Mouse (Mus musculus): ENCODE results near the gene Eefsec. TPM values are rescaled to one million over a fixed set of nuclear protein-coding genes. Genes with fewer than 3 reads are reported as not detected.
A peak's percentile ranks its signal among the peaks of the same experiment; 100 is the strongest.

The Eefsec gene
- polyA plus RNA-seq, 1 experiment = 19.1 TPM

DNA sequence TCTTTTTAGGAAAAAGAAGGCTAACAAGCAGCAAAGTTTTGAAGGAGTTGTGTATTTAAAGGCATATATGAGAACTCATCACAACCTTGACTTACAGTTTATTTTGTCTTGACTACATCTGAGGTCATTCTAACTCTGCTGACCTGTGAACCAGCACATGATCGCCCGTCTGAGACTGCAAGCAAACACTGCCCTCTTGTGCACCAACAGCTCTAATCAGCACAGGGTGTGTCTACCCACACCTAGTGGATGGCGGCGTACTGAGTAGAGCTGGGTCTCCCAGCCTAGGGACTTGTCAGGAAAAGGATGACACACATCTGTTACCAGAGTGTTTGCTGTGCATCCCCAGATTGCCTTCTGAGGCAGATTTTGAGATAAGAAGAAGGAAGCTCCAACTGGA is 15.1 kb downstream of the Eefsec start:
- no peak for DNase-seq (ENCODE audit: extremely low spot score in 1 of 2, low spot score in 1 of 2)

DNA sequence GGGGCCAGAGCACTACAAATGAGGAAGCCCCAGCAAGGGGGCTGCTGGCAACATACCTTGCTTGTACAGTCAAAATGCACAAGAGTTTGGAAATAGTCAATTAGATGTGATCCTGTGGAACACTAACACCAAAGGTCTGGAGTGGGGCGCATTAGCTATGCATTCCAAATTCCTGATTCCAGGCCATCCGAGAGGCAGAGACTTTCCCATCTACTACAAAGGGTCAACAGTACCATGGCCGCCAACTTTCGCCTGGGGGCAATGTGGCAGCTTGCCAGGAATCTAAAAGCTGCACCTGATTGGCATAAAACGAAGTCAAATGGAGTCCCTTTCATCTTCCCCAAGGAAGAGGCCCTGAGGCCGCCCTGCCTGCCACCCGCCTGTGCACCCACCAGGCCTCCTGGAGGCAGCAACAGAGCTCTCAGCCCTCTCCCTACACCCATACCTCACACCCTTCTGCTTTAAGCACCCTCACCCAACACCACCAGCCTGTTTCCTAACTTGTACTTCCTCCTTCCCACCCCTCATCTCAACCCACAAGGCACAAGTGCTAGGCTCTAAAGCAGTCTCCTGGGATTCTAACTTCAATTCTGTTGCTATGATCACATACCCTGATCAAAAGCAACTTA is 30.1 kb downstream of the Eefsec start:
- DNase-seq (ENCODE audit: extremely low spot score in 1 of 2, low spot score in 1 of 2) = no peak

DNA sequence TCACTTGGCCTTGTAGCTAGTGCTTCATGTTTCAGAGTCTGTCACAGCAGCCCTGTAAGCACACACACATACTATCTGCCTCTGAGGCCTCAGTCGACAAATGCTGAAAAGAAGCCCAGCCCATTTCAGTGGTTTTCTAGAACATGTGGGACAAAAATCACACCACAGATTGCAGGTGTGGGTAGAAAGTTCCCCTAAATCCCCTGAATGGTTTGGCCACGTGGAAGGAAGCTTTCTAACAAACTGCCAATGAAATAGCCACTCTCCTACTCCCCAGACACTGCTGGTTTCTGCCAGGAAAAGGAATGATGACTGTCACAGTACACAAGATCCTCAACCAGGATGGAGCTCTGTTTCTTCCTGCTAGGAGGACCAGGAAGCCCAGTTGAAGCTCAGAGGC is 33.7 kb downstream of the Eefsec start:
- peak; percentile 8 to 40 for DNase-seq (ENCODE audit: extremely low spot score in 1 of 2, low spot score in 1 of 2)

DNA sequence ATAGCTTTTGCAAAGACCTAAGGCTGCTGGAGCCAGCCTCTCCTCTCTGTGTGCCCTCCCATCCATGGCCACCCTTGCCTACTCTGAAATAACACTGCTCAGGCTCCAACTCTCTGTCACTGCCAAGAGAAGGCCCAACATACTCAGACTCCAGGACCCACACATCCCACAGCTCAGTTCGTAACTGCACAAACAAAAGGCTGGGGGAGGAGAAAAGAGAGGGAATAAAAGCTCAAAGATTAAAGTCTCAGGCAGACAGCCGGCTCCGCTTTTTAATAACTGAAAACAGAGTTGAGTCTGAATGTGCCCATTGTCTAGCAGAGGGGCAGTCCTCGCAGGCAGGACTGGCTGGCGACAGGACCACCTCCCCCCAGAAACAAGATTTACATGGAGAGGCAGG is 36.8 kb downstream of the Eefsec start:
- no peak for DNase-seq (ENCODE audit: extremely low spot score in 1 of 2, low spot score in 1 of 2)

DNA sequence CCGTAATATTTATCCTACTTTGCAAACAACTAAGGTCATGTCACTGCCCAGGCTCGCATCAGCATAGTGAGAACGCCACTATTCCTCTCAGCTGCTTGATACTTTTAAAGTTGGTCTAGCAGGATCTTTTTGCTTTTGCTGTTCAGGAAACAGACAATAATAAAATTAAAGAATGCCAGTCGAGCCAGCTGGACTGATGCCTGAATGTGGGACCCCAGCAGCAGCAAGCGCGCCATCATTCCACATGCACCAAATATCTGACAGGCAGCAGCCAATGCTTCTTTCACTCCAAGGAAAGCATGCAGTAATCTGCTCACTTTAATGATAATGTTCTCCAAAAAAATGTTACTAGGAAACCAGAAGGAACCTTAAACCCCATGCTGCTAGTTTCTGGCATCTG is 45.9 kb downstream of the Eefsec start:
- DNase-seq (ENCODE audit: extremely low spot score in 1 of 2, low spot score in 1 of 2) = no peak

DNA sequence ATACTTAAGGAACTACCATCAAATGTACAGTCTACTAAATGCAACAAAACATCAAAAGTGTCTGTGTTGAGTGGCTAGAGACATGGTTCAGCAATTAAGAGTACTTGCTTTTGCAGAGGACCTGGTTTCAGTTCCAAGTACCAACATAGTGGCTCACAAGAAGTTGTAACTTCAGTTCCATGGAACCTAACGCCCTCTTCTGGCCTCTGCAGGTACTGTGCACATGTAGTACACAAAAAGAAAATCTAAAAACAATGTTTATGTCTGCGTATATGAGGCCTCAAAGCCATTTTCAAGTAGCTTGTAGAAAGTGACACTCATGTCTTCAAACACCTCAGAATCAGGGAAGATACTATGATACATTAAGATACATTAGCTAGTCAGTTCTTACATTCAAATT is 48.4 kb downstream of the Eefsec start:
- no peak for DNase-seq (ENCODE audit: extremely low spot score in 1 of 2, low spot score in 1 of 2)

DNA sequence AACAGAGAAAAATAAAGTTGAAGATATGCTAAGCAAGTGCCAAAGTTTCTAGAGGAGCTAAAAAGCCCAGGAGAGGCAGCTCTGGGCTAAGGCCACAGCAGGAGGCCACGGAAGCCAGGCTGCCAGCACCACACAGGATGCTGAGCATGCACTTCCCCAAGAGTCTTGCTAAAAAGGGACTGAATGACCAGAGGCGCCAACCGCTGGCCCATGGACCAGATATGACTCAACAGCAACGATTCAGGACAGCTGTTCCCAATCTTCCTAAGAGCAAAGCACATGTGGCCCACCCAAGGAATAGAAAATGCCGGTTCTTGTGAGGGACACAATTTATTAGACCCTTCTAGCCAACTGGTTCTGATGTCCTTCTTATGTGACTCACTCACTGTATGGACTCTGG is 57.4 kb downstream of the Eefsec start:
- no peak for DNase-seq (ENCODE audit: extremely low spot score in 1 of 2, low spot score in 1 of 2)

DNA sequence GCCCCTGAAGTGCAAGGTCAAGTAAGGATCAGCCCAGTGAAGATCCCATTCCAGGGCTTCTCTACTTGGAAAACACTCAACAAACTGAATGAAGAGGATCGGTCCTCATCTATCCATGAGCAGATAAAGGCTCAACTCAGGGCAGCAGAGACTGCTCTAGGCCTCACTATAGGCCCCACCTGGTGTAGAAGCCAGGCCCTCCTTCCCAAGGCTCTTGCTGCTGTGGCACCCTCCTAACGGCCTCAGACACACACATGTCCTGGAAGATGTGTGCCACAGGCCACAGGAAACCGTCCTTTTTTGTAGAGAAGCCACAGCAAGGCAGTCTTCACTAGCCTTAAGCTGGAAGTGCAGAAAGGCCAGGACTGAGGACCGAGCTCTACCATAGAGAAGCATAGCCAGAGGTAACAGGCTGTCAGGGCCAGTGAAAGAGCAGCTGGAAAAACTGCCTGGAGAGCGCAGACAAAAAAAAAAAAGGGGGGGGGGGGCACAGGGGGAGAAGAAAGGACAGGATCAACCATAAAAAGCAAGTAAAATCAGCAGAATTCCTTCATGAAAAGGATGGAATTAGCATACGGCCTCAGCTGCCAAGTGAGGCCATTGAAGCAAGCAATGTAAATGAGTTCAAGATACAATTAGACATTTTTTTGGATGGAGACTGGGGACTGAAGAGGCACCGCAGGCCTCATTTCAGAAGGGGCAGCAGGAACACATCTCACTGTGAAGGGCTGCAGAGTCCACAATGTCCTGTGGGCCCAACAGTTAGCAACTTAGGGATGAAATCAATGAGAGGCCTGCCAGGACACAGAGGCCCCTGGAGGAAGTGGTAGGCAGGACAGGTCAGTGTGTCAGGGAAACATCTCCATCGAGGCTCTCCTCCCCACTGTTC is 58.3 kb downstream of the Eefsec start:
- DNase-seq (ENCODE audit: extremely low spot score in 1 of 2, low spot score in 1 of 2) = peak in 1 of 2 experiments; percentile 8

DNA sequence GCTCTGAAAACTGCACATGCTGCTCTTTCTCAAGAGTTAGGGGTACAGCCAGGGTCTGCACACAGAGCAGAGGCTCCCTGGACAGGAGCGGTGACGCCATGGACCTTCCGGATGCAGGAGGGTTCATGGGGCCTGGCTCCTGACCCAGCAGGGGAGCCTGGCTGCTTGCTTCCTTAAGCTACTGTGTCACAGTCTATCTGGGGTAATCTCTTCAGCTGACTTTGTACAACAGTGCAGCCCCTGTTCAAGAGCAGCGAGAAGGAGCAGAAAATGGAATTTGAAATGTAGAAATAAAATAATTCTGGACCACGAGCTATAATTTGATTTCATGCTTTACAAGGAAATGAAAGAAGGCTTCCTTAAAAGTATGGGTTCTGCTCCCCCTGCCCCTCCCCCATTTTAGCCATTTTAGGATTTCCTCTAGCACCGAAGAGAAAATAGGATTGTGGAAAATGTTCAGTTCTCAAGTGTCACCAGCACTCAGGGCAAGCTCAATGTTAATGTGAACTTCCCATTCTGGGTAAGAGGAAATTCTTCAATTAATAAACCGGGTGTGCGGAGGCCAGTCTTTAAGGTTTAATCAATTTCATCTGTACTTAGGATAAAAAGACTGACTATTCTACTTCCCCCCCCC is 61.8 kb downstream of the Eefsec start:
- no peak for DNase-seq (ENCODE audit: extremely low spot score in 1 of 2, low spot score in 1 of 2)

DNA sequence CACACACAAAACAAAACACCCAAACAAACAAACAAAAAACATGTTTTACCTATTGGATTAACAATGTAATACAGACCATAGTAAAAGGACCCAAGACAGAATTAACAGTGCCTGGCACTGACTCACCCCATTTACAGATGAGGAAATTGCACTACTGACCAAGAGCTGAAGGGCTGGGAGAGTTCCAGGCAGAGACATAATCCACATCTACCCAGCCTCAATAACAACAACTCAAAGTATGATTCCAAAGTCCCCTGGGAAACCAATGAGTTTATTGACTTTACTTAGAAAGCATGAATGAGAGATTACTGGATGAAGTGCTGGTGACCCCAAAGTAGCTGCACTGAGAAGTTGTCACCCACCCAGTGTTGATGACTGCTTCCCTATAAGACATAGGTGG is 62.6 kb downstream of the Eefsec start:
- DNase-seq (ENCODE audit: extremely low spot score in 1 of 2, low spot score in 1 of 2) = no peak

DNA sequence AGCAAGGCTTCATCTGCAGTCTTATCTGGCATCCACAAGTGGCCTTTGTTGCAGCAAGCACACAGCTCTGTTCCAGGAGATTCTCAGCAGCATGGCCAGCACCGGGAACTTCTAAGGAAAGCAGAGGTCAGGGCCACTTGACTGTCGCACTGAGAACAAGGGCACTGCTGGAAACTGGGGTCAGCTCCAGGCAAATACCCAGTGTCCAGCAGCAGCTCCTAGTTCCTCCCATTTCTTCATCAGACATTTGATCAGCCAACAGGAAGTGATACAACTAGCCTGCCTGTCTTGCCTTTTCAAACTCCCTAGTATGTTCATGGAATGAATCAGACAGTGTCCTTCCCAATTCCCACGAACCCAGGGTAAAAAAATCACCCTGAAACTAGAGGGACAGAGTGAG is 66.6 kb downstream of the Eefsec start:
- DNase-seq (ENCODE audit: extremely low spot score in 1 of 2, low spot score in 1 of 2) = no peak

DNA sequence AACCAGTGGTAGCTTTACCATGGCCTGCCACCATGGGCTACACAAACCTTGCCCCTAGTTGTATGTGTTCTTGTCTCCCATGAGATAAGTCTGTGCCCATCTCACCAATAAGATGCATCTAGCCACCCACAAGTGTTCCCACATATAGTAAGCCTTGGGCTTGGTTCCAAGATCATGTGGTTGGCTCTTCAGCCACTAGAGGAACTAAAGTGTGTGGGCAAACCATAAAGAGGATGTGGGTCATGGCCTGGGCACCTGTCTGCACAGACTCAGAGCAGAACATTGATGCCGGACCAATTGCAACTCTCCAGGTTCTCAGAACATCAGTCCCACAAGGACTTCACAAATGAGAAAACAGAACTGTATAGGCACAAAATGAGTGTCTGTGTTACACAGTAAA is 67.5 kb downstream of the Eefsec start:
- DNase-seq (ENCODE audit: extremely low spot score in 1 of 2, low spot score in 1 of 2) = peak; percentile 5 to 11

DNA sequence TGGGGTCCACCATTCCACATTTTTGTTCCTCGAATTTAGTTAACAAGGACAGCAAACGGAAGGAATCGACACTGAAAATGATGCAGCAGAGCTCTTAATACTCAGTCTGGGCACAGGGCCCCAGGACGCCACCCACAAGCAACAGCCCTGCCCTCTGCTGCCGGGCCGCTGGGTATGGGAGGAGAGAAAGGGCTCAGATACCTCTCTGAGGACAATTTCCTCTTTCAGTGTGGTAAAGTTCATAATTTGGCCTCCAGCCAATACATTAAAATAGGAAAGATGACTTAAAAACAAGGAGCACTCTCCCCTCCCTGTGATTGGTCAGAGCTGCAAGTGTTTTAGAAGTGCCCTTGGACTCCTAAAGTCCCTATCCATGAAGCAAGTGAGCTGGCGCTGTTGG is 72.1 kb downstream of the Eefsec start:
- DNase-seq (ENCODE audit: extremely low spot score in 1 of 2, low spot score in 1 of 2) = no peak

DNA sequence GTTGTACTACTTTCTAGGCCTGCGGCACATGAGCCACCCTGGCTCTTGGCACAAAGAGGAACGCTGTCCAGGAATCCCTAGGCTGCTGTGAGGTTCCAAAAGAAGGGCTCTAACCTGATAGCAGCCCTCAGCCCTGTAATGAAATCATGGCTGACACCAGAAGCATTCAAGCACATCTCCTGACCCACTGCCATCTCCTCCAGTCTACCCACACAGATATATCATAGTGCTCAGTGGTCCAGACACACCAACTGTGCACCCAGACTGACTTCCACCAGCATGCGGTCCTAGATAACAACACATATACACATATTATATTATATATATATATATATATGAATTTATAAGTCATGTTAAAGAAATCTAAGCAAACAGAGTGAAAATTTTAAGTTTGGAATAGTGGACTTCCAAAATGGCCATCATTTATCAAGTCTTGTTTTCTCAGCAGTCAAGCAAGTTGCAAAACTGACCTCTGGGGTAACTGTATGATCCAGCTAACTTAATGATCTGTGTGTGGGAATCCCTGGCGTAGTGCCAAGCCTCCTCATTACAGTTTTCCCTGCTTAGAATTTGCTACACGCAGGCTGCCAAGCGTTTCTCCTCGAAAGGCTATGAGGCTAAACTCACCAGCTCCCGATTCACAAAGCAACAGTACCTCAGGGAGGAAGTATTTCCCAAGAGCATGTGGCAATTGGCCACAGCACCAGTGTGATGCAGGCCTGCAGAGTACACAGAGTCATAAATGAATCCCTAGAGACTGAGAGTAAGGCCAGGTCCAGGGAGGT is 76.3 kb downstream of the Eefsec start:
- no peak for DNase-seq (ENCODE audit: extremely low spot score in 1 of 2, low spot score in 1 of 2)

DNA sequence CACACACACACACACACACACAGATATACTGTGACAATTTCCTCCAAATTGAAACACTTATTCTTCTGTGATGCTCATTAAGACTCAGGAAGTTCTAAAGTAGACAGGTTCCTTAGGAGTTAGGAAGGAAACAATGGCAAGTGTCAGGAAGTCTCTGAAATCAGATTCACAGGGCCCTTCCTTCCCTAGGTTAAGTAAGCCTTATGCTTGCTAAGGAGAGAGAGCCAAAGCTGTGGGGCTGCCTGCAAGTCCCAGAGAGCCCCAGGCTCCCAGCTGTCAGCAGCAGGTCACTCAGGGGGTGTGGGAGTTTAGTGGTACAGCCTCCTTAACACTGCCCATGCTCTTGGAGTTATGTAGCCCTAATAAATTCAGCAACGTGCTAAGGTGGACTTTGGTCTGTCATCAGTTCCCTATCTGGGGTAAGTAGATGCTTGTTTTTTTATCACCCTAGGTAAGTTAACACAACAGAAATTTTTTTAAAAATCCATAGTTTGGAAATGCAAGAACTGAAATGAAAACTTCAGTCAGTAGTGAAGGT is 82.8 kb downstream of the Eefsec start:
- DNase-seq (ENCODE audit: extremely low spot score in 1 of 2, low spot score in 1 of 2) = no peak

DNA sequence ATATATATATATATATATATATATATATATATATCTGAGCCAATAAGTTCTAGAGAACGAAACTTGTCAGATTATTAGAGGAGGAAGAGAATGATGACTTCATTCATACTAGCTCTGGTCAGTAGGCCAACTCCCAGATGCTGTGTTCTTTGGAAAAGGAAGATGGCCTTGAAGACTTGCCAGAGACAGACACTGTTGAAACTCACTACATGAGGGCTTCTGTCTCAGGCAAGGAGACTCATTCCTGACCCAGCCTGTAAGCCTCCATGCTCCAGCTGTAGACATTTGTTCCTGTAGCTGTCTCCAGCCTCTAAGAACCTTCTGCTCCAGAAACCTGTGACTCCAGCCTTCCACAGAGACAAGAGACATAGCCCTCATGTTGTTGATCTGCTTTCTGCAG is 85.2 kb downstream of the Eefsec start:
- no peak for DNase-seq (ENCODE audit: extremely low spot score in 1 of 2, low spot score in 1 of 2)

DNA sequence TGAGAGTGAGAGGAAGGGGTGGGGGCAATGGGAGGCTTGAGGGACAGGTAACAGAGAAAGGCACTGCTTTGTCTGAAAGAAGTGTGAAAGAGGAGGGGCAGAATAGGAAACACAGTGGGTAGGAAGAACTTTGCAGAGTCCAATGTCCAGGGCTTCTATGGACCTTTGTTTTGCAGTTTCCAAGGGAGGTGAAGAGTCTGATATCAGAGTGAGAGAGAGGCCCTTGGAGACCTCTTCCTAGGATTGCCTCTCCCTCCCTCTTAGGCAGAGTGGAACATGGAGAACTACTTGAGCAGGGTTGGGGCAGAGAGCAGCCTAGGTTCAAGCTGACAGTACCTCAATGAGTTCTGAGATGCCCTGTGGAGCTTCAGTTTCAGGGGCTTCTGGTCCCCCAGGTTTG is 88.1 kb downstream of the Eefsec start:
- DNase-seq (ENCODE audit: extremely low spot score in 1 of 2, low spot score in 1 of 2) = no peak

DNA sequence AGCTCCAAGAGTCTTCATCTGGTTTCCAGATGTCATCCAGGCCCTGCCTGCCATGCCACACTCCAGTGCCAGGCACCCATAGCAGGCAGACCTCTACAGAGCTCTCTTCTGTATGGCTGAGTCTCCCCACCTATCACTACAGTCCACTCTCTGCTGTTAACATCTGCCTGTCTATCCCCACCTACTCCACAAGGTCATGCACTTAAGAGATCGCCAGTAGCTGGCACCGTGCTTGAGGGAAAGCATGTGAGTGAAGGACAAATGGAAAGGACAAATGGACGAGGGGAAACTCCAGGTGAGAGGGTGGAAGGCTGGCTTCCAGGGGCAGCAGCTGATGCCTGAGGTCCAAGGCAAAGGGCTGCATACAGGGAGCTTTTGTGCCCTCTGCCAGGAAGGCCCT is 90.5 kb downstream of the Eefsec start:
- DNase-seq (ENCODE audit: extremely low spot score in 1 of 2, low spot score in 1 of 2) = no peak

DNA sequence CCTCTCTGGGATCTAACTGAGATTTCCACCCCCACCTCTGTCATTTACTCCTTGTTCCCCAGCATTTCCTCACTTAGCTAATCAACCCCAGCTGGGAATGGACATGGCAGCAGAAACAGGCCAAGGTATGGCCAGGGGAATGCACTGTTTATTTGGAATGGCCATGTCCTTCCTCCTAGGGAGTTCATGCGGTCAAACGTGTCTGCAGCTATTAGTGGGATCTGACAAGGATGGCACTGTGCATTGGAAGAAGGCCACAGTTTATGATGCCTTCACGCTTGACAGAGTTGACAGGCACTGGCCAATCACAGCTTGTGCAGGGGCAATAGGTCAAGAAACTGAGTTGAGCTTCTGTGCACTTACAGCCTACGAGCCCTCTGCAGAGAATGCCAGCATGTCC is 93.8 kb downstream of the Eefsec start:
- no peak for DNase-seq (ENCODE audit: extremely low spot score in 1 of 2, low spot score in 1 of 2)

DNA sequence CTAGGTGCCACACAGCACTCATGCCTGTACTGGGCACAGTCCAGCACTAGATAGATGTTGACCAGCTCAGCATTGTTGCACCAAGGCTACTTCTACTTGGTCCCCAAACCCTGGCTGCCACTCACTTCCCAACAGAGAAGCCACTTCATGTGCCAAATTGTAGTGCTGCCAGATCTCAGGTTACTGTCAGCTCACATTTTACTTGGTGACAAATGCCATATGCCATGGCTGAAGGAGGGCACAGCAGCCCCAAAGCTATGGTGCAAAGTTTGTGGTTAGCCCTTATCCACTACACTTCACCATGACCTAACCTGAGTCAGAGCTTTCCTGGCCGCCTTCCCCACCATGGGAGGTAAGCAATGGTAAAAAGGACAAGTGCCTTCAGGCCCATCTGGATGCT is 99.6 kb downstream of the Eefsec start:
- DNase-seq (ENCODE audit: extremely low spot score in 1 of 2, low spot score in 1 of 2) = no peak

DNA sequence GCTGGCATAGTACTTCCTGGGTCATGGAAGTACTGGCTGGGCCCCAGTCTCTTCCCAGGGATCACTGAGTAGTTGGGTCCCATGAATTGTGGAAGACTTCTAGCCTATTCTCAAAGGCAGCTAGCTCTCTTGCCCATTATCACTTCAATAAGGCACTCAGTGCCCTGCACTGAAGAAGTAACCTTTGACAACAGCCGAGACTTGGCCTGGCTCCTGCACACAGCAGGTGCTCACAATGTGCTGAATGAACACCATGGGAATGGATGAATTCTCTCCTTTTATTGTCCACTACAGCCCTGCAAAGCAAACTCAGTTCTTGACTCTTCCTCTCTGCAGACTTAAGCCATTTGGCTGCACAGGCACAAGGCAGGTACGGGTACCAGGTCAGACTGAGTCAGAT is 101.0 kb downstream of the Eefsec start:
- no peak for DNase-seq (ENCODE audit: extremely low spot score in 1 of 2, low spot score in 1 of 2)

All from frontal cortex, adult 2 months (tissue).